Mouse (Mus musculus): Measurements from ENCODE around the gene Helt. TPM values are rescaled to one million over a fixed set of nuclear protein-coding genes. Genes with fewer than 3 reads are reported as not detected.

Helt gene
- total RNA-seq, 2 experiments from 2014 or later, result 1.1 to 1.4 TPM

Other genes with a start within 250 kb of the Helt start
- gene Cfap97, start 142.9 kb downstream of the Helt start, total RNA-seq (2021), result 10 to 100 TPM; 13.6 to 14.9 TPM
- 1 to 10 TPM; 5.8 to 7.4 TPM for gene Snx25, start 142.5 kb downstream of the Helt start, total RNA-seq (2021)
- gene Slc25a4, start 83.4 kb downstream of the Helt start, total RNA-seq (2021), result 1,000 to 10,000 TPM; 2,853 to 2,971 TPM
- 100 to 1,000 TPM; 270 to 281 TPM for gene Acsl1, start 176.4 kb upstream of the Helt start, total RNA-seq (2021)

Measured in gastrocnemius, adult 18-20 months (tissue).